ENCODE assay signal across 9 mouse cellular contexts in the genomic region with DNA sequence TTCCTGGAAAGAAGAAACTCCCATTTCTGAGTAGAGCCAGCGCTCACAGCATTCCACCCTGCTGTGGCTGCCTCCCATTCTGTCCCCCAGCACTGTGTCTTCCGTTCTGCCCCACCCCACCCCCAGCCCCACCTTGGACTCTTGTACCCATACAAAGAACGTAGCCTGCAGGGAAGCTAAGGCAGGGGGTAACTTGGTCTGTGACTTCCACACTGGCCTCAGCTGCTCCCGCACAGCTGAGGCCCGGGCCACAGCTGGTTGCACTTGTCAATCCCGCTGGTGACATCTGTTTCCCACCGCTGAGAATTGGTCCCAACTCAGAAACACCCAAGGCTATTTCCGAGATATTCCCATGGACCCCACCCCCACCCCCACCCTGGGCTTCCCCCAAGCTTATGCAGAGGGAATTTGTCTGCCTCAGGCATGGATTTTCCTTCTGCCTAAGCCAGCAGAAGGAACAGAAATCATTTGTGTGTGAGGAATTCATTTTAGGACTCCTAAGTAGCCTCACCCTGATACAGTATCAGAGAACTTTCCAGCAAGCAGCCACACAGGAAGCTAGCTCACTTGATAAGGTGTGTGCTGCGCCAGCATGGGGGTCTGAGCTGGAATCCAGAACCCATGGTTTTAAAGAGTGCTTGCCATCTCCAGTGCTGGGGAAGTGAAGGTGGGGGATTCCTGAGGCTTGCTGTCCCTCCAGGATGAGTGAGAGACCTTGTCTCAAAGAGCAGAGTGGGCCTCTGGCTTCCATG.
DNase-seq lines count a peak whose midpoint lies in the region; ATAC-seq and TF ChIP-seq lines count a peak whose summit lies in the region.
"Had no signal": no experiment of that assay in that cellular context is flagged by ENCODE, and none has a peak within 500 bp of the region (broad histone marks: within the 10 kb centered on the region; RNA-seq: fewer than 3 reads in every experiment).

No protein-coding gene starts in this region.

- no peak for TF ChIP-seq EP300 in stomach, postnatal 0 days (optimal IDR thresholded peaks at IDR 0.05)

- H3K27me3 ChIP-seq in midbrain, embryonic 11.5 days (ENCODE audit: control insufficient read depth, insufficient read depth, low read length) = no peaks in the 10 kb centered on the region; the same call in 1 of the 2 replicates
- H3K27me3 ChIP-seq in midbrain, postnatal 0 days (ENCODE audit: insufficient read depth, low read length) = no peaks in the 10 kb centered on the region
- no peaks in the 10 kb centered on the region for H3K27me3 ChIP-seq in intestine, postnatal 0 days (replicated peaks; ENCODE audit: control insufficient read depth, insufficient read depth, low read length)
- no peaks in the 10 kb centered on the region for H3K27me3 ChIP-seq in stomach, postnatal 0 days (ENCODE audit: control insufficient read depth, insufficient read depth, low read length)

- 16% methylated on average over 9 of the region's 9 CpGs for WGBS in midbrain, embryonic 11.5 days
- 17% methylated on average over 9 of the region's 9 CpGs for WGBS in midbrain, postnatal 0 days
- 16% methylated on average over 9 of the region's 9 CpGs for WGBS in intestine, postnatal 0 days
- 27% methylated on average over 9 of the region's 9 CpGs for WGBS in stomach, postnatal 0 days

- TF ChIP-seq CTCF in midbrain, postnatal 0 days (IDR thresholded peaks at IDR 0.05) = no peak
- no peak for TF ChIP-seq CTCF in intestine, postnatal 0 days (IDR thresholded peaks at IDR 0.05; ENCODE audit: low read depth)
- TF ChIP-seq CTCF in stomach, postnatal 0 days (IDR thresholded peaks at IDR 0.05; ENCODE audit: low read depth) = no peak
- no peak for TF ChIP-seq CTCF in layer of hippocampus, adult 2 months (conservative IDR thresholded peaks at IDR 0.05)

- no peaks in the 10 kb centered on the region for H3K36me3 ChIP-seq in midbrain, embryonic 11.5 days (ENCODE audit: control insufficient read depth, insufficient read depth, low read length)
- no peaks in the 10 kb centered on the region for H3K36me3 ChIP-seq in midbrain, postnatal 0 days (ENCODE audit: insufficient read depth, low read length)
- H3K36me3 ChIP-seq in intestine, postnatal 0 days (ENCODE audit: control insufficient read depth, insufficient read depth) = no peaks in the 10 kb centered on the region
- H3K36me3 ChIP-seq in stomach, postnatal 0 days (ENCODE audit: control insufficient read depth, insufficient read depth, low read length) = no peaks in the 10 kb centered on the region

- no peak overlapping the region for H3K27ac ChIP-seq in midbrain, embryonic 11.5 days (ENCODE audit: low read depth, low read length)
- no peak overlapping the region for H3K27ac ChIP-seq in midbrain, postnatal 0 days (ENCODE audit: low read depth, low read length)
- no peak overlapping the region for H3K27ac ChIP-seq in intestine, postnatal 0 days (ENCODE audit: low read depth, low read length)
- no peak overlapping the region for H3K27ac ChIP-seq in stomach, postnatal 0 days (replicated peaks)
- H3K27ac ChIP-seq in layer of hippocampus, adult 2 months = no peak overlapping the region

- DNase-seq in embryo, embryonic 11 days = peak; percentile 46
- DNase-seq in embryo, embryonic 9.5 days (ENCODE audit: extremely low spot score) = no peak
- DNase-seq in midbrain, embryonic 11.5 days (ENCODE audit: low spot score, missing footprints) = peak; percentile 86
- no peak for DNase-seq in midbrain, postnatal 0 days (ENCODE audit: low spot score)
- DNase-seq in stomach, postnatal 0 days (ENCODE audit: low spot score) = peak; percentile 23
- DNase-seq in spleen, postnatal 4 days (ENCODE audit: low spot score in 2 of 2) = no peak
- no peak for DNase-seq in layer of hippocampus, adult 2 months (ENCODE audit: low spot score in 2 of 2)
- DNase-seq: liver had no signal

- H3K4me3 ChIP-seq in midbrain, embryonic 11.5 days (ENCODE audit: low read depth, low read length) = no peak overlapping the region
- no peak overlapping the region for H3K4me3 ChIP-seq in midbrain, postnatal 0 days (ENCODE audit: low read depth, low read length)
- no peak overlapping the region for H3K4me3 ChIP-seq in intestine, postnatal 0 days (ENCODE audit: low read depth, low read length)
- H3K4me3 ChIP-seq in stomach, postnatal 0 days (ENCODE audit: low read depth, low read length) = no peak overlapping the region
- H3K4me3 ChIP-seq in layer of hippocampus, adult 2 months = no peak overlapping the region

- no peaks in the 10 kb centered on the region for H3K9me3 ChIP-seq in midbrain, embryonic 11.5 days (ENCODE audit: control insufficient read depth, low read length)
- no peaks in the 10 kb centered on the region for H3K9me3 ChIP-seq in midbrain, postnatal 0 days (ENCODE audit: low read length)
- H3K9me3 ChIP-seq in intestine, postnatal 0 days (ENCODE audit: control insufficient read depth) = no peaks in the 10 kb centered on the region
- H3K9me3 ChIP-seq in stomach, postnatal 0 days (ENCODE audit: control insufficient read depth, low read length) = no peaks in the 10 kb centered on the region

- no peak overlapping the region for H3K9ac ChIP-seq in midbrain, embryonic 11.5 days (ENCODE audit: low read length)
- no peak overlapping the region for H3K9ac ChIP-seq in midbrain, postnatal 0 days (replicated peaks; ENCODE audit: low read length, poor library complexity, severe bottlenecking)
- H3K9ac ChIP-seq in intestine, postnatal 0 days (ENCODE audit: low read depth, low read length) = no peak overlapping the region
- H3K9ac ChIP-seq in stomach, postnatal 0 days (ENCODE audit: low read length) = no peak overlapping the region

- H3K4me2 ChIP-seq in midbrain, embryonic 11.5 days = no peak overlapping the region
- no peak overlapping the region for H3K4me2 ChIP-seq in midbrain, postnatal 0 days (ENCODE audit: low read depth, low read length, poor library complexity, severe bottlenecking)
- H3K4me2 ChIP-seq in intestine, postnatal 0 days (replicated peaks; ENCODE audit: low read depth) = peak overlapping the region; percentile 21
- H3K4me2 ChIP-seq in stomach, postnatal 0 days (replicated peaks; ENCODE audit: low read depth) = no peak overlapping the region

- H3K4me1 ChIP-seq in midbrain, embryonic 11.5 days (ENCODE audit: control insufficient read depth, insufficient read depth, low read length) = peaks cover 11% of the 10 kb centered on the region; the same call in 1 of the 2 replicates
- H3K4me1 ChIP-seq in midbrain, postnatal 0 days (ENCODE audit: insufficient read depth, low read length) = no peaks in the 10 kb centered on the region
- no peaks in the 10 kb centered on the region for H3K4me1 ChIP-seq in intestine, postnatal 0 days (replicated peaks; ENCODE audit: control insufficient read depth, insufficient read depth, low read length)
- H3K4me1 ChIP-seq in stomach, postnatal 0 days (replicated peaks; ENCODE audit: control insufficient read depth, insufficient read depth) = no peaks in the 10 kb centered on the region

- peak; percentile 57; the same call in 1 of the 2 replicates for ATAC-seq in midbrain, embryonic 11.5 days (ENCODE audit: low FRiP score)
- ATAC-seq in midbrain, postnatal 0 days (ENCODE audit: low FRiP score) = no peak
- peak; percentile 77 for ATAC-seq in intestine, postnatal 0 days
- peak; percentile 61; the same call in 1 of the 2 replicates for ATAC-seq in stomach, postnatal 0 days (ENCODE audit: low FRiP score, low TSS enrichment)

Comparison
In these comparisons a context has a peak if more than half of its experiments do, and no peak if none do; other contexts are left out.
1. DNase-seq: peak in embryo, embryonic 11 days (single experiment), midbrain, embryonic 11.5 days (single experiment) and stomach, postnatal 0 days (single experiment); none in embryo, embryonic 9.5 days (single experiment), midbrain, postnatal 0 days (single experiment), spleen, postnatal 4 days (0 of 2) and layer of hippocampus, adult 2 months (0 of 2).